Mouse (Mus musculus) Muller cell, postnatal 12 days (primary cell): Measurements from ENCODE around the gene Eif3l.

ENCODE experiments used
- DNase-seq: peaks from one replicate; pipeline ENCODE4 v3.0.0-alpha.2; 2015; ENCODE audit errors: inconsistent ontology term

Eif3l gene

GRCm38 (mm10) chr15:79093083-79093839 is 18.3 kb downstream of the Eif3l start:
- peak; percentile 39 for DNase-seq

GRCm38 (mm10) chr15:79095483-79095882 is 20.5 kb downstream of the Eif3l start:
- DNase-seq: no peak

GRCm38 (mm10) chr15:79096556-79096955 is 21.6 kb downstream of the Eif3l start:
- no peak for DNase-seq

GRCm38 (mm10) chr15:79097135-79097534 is 22.2 kb downstream of the Eif3l start:
- no peak for DNase-seq

- peak; percentile 90 for DNase-seq
Observed at GRCm38 (mm10) chr15:79097611-79098025, 22.6 kb downstream of the Eif3l start.

GRCm38 (mm10) chr15:79098220-79098619 is 23.2 kb downstream of the Eif3l start:
- DNase-seq: no peak

DNA sequence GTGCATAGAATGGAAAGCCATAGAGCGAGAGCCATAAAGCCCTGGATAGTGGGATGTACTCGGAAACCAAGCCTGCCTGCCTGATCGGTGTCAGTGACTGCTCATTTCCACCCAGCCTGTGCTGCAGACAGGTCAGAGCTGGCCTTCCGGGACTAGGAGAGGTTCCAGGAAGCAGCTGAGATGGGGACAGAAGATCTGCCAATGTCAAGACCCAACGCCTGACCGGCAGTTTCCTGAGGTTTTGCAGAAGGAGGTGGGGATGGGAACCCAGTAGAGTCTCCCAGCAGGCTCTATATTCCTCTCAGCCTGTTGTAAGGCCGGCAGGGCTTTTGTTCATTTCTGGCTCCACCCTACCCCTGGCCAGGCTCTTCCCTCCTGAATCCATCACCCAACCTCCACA is 23.9 kb downstream of the Eif3l start:
- DNase-seq: no peak

GRCm38 (mm10) chr15:79099456-79099855 is 24.5 kb downstream of the Eif3l start:
- DNase-seq: no peak

GRCm38 (mm10) chr15:79100391-79100790 is 25.4 kb downstream of the Eif3l start:
- DNase-seq: no peak

- DNase-seq: peak; percentile 56
Observed at GRCm38 (mm10) chr15:79101531-79101930, 26.6 kb downstream of the Eif3l start.

GRCm38 (mm10) chr15:79103264-79103663 is 28.3 kb downstream of the Eif3l start:
- no peak for DNase-seq

GRCm38 (mm10) chr15:79105804-79106203 is 30.8 kb downstream of the Eif3l start:
- no peak for DNase-seq

GRCm38 (mm10) chr15:79107966-79108365 is 33.0 kb downstream of the Eif3l start:
- peak; percentile 61 for DNase-seq

GRCm38 (mm10) chr15:79108421-79109320 is 33.7 kb downstream of the Eif3l start, which contains the start of gene Micall1:
Gene Micall1 (plus strand): TSS chr15:79108898.
- DNase-seq: peak; percentile 82

- no peak for DNase-seq
Observed at GRCm38 (mm10) chr15:79109321-79109934, 34.4 kb downstream of the Eif3l start.

- no peak for DNase-seq
Observed at GRCm38 (mm10) chr15:79110031-79110430, 35.1 kb downstream of the Eif3l start.

DNA sequence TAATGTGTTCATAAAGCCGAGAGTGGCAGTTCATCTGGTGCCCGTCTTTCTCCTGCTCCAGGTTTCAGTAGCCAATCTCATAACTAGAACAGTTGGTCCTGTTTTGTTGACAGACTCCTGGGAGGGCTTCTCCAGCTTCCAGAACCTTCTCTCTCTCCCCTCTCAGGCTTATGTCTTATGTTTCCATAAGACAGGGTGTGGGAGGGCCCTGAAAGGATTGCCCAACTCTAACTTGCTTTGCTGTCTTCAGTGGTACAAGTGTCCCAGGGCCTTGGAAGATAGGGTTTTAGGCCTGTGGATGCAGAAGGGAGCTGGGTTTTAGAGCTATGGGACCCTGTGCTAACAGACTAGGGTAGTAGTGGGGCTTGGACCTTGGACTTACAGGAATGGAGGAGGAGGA is 35.5 kb downstream of the Eif3l start:
- no peak for DNase-seq

GRCm38 (mm10) chr15:79111774-79112173 is 36.8 kb downstream of the Eif3l start:
- no peak for DNase-seq

DNA sequence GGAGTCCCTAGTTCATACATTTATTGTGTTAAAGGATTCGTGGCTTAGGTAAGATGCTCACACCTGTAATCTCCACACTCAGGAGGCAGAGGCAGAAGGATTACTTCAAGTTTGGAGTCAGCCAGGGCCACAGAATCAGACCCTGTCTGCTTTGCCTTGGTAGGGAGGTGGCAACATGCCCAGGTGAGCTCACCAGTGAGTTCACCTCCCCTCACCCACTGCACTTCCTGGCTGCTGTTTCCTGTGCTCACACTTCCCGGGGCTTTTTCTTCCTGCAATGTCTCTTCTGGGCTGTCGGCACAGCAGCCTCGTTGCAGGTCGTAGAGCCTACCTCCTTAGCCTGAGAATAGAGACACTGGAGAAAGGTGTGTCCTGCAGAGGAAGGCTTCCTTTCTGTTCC is 40.3 kb downstream of the Eif3l start:
- DNase-seq: no peak

DNA sequence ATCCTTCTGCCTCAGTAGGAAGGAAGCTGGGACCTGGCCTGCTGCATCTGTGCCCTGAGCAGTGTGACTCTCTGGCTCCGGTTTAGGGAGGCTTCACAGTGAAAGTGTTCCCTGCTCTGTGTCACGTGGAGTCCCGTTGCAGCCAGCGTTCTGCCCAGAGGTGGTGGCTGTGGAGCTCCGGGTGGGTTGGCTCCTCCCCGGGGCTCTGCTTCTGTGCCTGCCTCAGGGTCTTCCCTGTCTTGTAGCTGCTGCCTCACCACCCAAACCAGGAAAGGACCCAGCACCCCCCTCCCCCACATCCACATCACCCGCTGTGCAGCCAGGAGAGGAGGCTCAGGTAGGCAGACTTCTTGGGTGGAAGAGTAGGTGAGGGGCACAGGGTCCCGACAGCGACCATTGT is 44.5 kb downstream of the Eif3l start:
- no peak for DNase-seq

- no peak for DNase-seq
Observed at GRCm38 (mm10) chr15:79122119-79122518, 47.1 kb downstream of the Eif3l start.

DNA sequence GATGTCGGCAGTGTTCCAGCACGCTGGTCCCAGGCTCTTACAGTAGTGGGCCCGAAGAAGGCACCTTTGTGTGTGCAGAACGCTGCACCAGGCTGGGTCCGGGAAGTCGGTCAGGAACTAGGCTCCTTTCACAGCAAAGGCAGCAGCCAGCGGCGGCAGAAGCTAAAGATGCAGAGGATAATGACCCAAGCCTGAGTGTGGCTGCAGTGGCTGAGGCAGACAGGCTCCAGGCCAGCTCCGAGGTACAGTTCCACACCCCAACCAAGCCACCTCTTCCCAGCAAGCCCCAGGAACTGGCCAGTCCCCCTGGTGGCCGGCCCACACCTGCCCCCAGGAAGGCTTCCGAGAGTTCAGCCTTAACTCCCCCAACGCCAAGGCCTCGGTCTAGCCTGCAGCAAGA is 47.6 kb downstream of the Eif3l start:
- no peak for DNase-seq
